Mouse (Mus musculus) ES-E14 (cell line): ENCODE data around the gene Cd200r3.

Experiments
- CHD2 ChIP-seq: IDR thresholded peaks from 2 replicates; pipeline ENCODE4 v1.6.1; 2014; ENCODE audit warnings: mild to moderate bottlenecking, low read depth, low read length, inconsistent platforms
- HCFC1 ChIP-seq: IDR thresholded peaks from 2 replicates; pipeline ENCODE4 v1.6.1; 2012; ENCODE audit warnings: low read length, inconsistent platforms, borderline replicate concordance; ENCODE audit not compliant: insufficient read depth
- MAFK ChIP-seq: IDR thresholded peaks from 2 replicates; pipeline ENCODE4 v1.6.1; 2014; ENCODE audit warnings: mild to moderate bottlenecking, low read depth, low read length, inconsistent platforms; ENCODE audit not compliant: insufficient read depth
- ZC3H11A ChIP-seq: IDR thresholded peaks from 2 replicates; pipeline ENCODE4 v1.6.1; 2012; ENCODE audit warnings: low read depth, mild to moderate bottlenecking, inconsistent platforms, low read length, borderline replicate concordance

GRCm38 (mm10) chr16:45030127-45030526, 86.6 kb downstream of the Cd200r3 start:
- TF ChIP-seq CHD2 (no peak), MAFK (no peak), HCFC1 (no peak), ZC3H11A (no peak)
